Mouse (Mus musculus): ENCODE results near the gene Rin2.

GRCm38 (mm10) chr2:145801322-145802052 lies 126.5 kb downstream of the Rin2 start:
- TF ChIP-seq CTCF (IDR thresholded peaks at IDR 0.05; ENCODE audit: control insufficient read depth, insufficient read depth, insufficient replicate concordance, low read depth, low read length) (no peak), POLR2A (IDR thresholded peaks at IDR 0.05; ENCODE audit: control insufficient read depth, low read depth, low read length) (no peak)

Measured in testis, adult 2 months (tissue).